Mouse (Mus musculus) frontal cortex, postnatal 10 days (tissue): ENCODE data around the gene Adgrg7.

Experiments
- DNase-seq, 2 experiments: peaks; one replicate each; pipeline ENCODE4 v3.0.0; 2022; ENCODE audit warnings: low spot score in 2 of 2, mixed read lengths in 1 of 2

Adgrg7 gene

DNA sequence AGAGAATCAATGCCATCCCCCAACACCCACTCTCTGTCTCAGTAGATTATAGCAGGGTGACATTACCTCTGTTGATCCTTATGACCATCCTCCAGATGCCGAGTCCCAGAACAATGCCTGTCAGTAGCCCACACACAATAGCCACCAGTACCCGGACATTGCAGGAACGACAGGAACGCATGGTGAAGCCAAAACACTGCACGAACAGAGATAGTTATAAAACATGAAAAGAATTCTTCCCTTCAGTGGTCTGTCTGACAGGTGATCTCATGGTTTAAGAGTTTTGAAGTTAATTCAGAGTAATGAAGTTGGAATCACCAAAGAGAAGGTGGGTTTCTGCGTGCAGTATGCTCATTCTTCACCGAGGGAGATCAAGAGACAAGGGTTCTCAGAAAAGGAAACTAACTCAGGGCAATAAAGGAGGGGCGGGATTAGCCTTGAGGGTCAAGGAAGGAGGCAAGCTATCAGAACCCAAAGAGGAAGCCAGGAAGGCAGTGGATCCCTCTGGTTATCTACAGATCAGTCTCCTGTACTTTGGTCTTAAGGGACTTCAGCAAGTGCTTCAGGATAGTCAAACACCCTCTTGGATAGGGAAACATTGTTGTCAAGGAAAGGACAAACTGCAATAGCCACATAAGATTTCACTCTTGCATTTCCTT lies at the start of gene Adgrg7:
Gene Adgrg7 (minus strand): TSS at position 375 of the 659 bp plus-strand sequence.
- no peak for DNase-seq

DNA sequence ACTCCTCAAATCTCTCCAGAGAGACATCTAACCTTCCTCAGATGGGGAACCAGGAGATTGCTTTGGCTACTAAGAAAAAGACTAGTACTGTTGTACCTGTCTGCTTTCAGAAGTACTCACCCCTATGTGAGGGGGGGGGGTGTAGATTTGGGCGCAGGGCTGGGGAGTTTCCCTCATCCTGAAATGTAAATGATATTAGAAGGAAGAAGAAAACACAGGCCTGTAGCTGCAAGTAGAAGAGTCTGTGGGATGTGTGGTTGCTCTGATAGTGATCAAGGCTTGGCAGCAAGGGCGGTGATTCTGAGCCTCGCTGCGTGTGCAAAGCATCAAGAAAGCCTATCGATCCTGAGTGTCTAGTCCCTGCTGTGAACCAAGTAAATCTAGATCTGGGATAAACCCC lies 47.3 kb upstream of the Adgrg7 start:
- no peak for DNase-seq

DNA sequence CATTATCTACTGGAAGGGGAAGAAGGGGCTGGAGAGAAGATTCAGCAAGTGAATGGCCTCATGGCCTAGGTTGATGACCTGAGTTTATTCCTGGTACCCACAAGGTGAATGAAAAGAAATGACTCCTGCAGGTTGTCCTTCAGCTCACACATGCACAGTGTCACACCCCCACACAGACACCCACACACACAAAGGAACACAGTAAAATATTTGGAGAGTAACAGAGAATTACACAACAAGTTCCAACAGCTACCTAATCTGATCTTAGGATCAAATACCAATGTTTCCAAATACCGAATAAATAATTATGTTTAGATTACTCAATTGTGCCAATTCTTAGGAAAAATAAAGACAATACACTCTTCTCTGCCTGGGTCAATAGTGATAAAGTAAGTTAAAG lies 37.7 kb upstream of the Adgrg7 start:
- no peak for DNase-seq

DNA sequence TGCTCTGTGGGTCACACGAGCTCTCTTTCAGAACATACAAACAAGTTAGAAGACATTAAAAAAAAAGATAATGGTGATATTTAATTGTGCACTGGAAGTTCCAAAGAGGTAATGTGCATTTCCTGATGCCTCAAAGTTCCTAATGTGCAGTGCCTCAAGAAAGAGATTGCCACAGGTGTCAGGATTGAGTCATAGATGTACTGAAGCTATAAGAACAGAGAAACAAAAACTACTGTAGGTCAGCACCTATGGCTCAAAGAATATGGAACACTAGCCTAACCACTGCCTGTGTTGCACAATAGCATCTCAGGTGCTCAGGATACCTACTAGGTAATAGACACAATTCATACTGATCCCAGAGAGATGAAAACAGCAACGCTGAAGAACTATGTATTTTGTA lies 36.3 kb upstream of the Adgrg7 start:
- no peak for DNase-seq

DNA sequence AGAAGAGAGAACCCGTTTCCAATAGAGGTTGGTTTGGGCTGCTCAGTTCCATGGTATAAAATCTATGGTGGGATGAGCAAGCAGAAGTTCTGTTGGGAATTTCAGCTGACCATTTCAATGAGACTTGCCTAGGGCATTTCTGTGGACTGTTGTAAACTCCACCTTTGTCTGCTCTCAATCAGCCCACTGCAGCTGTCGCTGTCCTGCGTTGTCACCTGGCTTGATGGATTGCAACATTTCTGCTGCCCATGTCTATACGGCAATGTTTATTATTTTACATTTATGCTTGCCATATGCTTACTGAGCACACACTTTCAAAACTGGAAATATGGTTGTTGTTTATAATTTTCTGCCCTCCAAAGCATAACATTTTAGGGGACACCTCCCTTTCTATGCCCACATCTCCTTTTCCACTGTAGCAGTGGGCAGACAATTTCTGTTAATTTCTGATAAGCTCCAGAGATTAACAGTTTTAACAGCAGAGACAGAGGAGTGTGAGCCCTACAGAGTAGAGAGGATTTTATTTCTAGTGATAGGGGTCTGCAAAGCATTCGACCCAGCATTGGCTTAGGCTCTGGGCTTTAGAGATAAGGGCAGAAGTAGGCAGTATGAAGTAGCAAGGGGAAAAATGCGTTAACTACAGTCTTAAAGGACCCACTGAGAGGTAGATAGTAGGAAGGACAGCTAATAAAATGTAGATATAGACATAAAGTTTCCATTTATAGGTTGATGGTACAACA lies 5.9 kb upstream of the Adgrg7 start:
- DNase-seq = no peak

DNA sequence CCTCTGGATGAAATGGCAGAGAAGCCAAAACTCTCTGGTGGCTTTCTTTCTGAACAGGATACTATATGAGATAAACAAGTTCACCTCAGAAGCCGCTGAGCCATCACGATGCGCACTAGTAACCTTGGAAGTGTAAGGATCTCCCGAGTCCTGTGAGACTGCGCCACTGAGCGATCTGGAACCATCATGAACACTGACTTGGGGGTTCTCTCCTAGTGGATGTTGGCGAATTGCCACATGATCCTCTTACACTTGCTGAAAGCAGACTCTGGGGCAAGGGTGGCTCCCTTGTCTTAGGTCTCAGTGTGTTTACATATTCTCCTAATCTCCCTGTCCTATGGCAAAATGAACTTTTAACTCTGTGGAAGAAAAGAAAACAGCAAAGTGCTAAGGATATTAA lies 5.3 kb upstream of the Adgrg7 start:
- DNase-seq = no peak

DNA sequence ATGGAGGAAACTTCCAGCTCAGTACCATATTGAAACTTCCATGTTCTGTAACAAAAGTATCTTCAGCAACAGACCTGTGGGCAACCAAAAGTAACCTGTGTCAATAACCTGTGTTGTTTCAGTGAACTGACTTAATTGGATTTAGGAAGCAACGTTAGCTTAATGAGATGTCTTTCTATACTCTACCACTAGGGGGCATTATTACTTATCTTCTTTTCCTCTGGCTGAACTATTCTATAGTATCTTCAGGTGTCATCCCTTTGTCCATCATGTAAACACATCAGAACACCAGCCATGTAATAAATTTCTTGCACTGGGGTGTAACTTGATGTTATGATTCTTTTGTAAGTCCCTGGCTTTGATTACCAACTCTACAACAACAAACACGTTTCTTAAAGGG lies 4.8 kb upstream of the Adgrg7 start:
- DNase-seq = no peak

DNA sequence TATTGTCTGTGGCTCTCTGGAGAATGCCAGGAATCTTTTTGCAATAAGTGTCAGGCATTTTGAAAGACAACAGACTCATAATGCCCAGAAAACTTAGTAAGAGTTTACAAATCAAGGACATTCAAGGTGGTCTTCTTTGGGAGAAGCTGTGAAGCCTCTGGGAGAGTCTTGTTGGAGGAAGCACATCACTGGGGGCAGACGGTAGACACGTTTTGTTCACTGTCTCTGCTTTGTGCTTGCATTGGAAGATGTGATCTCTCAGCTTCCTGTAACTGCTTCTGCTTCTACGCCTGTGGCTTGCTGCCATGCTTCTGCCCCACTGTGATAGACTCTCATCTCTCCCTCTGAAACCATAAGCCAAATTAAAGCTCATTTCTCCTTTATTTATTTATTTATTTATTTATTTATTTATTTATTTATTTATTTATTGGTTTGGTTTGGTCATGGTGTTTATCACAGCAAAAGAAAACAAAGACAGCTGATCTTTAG lies 3.9 kb upstream of the Adgrg7 start:
- no peak for DNase-seq

DNA sequence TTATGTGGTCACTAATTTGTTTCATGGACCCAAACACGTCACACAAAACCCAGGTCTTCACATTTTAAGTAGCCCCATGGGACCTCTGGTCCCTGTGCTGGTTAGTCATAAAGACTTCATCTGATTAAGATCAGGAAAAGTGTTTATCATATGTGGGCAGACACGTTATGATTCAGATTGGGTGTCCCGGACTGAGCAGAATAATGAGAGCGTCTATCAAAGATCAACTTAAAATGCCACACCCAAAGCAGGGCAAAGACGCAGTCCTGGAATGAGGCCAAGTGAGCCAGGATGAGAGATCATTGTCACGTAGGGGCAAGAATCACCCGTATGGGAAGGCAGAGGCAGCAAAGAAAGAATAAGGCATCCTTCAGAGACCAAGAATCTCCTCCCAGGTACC lies 3.2 kb upstream of the Adgrg7 start:
- DNase-seq = no peak

DNA sequence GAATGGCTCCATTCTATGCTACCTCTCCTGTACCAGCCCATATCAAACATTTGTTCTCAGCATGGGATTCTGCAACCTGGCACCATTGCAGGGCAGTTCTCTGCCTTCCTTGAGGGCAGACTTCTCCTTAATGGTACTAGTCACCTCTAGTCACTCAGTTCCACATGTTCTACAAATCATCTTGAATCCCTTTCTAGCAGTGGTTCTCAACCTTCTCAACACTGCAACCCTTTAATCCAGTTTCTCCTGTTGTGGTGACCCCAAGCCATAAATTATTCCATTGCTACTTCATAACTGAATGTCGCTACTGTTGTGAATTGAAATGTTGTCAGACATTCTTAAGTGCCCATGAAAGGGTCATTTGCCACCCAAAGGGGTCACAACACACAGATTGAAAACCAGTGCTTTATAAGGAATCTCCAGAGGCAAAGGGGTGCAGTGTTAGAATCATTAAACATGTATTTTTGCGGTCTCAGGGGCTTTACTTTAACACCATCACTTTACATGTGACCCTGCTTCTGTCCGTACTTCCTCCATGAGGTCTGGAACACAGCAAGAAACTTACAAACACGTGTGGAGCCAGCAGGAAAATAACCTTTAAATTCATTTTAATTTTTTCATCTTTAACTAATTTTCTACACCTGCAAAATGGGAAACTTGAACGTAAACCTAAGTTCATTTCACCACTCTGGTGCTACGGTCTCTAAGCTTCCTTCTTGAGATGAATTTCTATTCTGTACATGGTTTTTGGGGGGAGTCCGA lies 1.1 kb downstream of the Adgrg7 start:
- no peak for DNase-seq

DNA sequence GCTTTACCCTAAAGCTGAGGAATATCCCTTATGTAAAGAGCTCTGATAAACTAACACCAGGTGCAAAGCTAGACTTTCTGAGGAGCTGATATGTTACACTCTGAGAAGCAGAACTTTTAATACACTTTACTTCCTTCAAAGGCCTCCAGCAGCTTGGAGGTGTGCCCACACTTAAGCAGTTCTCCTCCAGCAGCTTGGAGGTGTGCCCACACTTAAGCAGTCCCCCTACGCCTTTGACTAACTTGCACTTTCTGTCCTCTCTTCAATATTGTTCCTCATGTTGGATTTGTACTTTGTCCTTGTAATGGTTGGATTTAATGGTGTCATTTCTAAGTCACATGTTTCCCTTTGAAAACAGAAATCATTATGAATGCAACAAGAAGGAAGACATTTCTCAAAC lies 1.9 kb downstream of the Adgrg7 start:
- DNase-seq = no peak

DNA sequence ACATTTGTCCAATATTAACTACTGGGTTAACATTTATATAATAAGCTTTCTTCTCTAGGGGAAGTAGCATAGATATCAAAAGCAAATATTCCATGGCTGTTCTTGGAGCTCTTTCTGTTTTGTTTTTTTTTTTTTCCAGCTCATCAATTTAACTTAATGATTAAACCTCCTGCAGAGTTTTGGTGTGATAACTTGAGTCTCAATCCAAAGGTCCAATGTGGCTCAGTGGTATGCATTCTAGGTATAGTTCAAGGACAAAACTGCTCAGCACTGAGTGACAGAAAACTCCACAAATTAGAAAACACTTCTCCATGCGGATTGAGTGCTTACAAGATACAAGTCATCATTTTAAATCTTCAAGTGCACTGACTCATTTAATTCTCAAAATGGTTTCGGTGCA lies 9.7 kb downstream of the Adgrg7 start:
- no peak for DNase-seq

DNA sequence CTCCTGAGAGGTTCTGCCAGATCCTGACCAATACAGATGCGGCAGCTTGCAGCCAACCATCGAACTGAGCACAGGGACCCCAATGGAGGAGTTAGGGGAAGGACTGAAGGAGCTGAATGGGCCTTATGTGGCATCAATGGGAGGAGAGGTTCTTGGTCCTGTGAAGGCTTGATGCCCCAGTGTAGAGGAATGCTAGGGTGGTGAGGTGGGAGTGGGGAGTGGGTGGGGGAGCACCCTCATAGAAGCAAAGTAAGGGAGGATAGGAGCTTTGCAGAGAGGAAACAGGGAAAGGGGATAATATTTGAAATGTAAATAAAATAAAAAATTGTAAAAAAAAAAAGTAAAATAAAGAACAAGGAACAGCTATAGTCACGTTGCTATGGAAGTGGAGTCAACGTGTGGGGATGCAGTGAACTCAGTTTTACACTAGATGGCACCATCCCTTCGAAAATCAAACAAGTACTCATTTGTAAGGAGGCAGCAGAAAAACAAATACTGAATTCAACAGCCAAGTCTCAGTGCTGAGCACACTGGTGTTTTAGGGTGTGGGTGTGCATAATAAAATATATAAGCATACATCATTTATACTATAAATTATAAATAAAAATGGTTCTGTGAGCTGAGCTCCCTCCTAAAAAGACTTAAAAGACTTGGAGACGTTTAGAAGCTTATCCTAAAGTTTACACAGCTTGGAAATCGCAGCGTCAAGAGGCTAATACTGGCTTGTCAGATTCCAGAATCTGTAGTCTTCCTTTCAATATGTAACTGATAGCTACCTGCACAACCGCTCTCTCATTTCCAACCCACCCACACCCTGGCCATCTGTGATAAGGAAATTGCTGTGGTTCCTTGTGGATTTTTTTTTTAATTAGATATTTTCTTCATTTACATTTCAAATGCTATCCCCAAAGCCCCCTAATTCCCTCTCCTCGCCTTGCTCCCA lies 24.2 kb downstream of the Adgrg7 start:
- peak; percentile 18 to 37 for DNase-seq

DNA sequence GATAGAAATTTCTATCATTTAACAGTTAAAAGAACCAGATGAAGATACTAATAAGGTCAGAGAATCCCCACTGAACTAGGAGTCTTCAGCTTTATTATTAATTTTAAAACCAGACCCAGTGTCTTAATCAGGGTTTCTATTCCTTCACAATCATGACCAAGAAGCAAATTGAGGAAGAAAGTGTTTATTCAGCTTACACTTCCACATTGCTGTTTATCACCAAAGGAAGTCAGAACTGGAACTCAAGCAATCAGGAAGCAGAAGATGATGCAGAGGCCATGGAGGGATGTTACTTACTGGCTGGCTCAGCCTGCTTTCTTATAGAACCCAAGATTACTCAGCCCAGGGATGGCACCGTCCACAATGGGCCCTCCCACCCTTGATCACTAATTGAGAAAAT lies 66.6 kb downstream of the Adgrg7 start:
- no peak for DNase-seq

DNA sequence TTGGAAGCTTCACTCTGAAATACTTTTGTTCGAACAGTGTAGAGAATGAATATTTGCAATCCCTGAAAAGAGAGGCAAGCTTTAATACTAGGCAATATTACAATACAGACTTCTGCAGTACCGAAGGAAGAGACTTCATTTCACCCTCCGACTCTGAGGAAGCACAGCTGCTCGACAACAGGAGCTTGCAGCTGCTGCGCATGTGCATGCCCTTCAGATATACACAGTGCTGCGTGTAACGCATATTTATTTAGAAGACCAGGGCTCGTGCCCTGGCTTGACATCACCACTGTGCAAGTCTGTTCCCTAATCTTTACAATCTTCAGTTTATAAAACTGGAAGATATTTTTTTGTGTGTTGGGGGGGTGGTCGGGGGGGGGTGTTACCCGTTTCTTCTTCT lies 70.7 kb downstream of the Adgrg7 start:
- no peak for DNase-seq

DNA sequence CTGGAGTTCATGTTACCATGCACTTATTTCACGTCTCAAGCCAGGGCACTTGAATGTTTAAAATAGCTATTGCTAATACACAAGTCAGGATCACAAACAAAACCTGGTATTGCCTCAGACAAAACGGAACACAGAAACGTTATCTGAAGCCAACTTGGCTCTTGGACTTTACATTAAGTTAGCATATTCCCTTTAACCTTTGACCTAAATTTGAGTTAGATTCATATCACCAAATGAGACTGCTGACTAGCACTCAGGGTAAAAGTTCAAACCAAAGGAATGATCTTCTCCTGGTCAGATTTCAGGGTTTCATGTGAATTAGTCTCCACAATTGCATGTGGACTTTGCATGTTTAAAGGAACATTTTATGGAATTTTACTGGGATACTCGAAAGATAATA lies 73.3 kb downstream of the Adgrg7 start:
- DNase-seq = no peak

DNA sequence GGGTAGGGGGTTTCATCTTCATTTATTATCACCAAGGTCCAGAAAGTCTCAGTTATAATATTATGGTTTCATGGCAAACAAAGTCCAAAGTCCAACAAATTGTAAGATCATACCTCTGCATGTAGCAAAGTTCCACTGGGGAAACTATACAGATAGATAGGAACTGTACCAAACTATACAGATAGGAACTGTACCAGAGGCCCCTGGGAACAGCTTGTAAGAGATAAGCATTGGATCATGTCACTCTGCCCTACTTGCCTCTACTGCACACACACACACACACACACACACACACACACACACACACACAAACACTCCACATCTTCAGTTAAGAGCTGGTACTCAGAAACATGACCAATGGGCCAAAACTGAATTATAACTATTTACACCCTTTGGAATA lies 76.6 kb downstream of the Adgrg7 start:
- DNase-seq = no peak

DNA sequence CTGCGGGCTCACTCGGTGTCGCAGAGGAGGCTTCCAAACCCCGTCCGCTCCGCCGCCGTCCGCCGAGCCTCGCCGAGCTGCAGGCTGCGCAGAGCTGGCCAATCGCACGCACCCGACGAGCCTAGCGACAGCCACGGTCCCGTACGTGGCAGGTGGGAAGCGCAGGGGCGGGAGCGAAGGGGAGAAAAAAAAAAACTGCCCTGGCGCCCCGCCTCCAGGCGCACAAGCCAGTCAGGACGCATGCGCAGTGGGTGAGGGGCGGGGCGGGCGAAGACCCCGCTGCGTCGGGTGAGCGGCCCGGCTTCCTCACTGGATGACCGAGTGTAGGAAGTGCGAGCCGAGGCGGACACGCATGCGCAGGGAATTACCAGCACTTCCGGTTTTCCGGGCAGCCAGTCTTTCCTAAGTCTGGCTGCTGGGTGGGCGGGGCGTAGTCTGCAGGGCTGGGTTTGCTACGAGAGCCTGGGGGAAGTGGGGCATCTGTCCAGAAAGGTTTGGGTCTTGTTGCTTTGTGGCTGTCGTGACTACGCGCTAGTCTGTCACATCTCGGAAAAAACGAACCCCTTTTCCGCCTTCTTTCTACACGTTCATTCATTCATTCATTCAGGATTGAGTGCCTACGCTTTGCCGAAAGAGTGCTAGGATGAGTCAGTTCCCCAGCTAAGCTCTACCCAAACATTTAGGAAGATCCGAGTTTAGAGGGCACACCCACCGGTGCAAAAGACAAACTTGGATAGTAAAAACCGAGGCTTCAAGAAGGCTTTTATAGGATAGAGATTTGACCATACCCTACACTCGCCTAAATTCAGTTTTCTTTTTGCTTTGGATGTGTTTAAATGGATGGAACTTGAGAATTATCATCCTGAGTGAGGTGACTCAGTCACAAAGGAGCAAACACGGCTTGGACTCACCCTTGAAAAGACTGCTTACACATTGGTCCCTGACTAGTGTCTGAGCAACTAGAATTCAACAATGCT lies 78.1 kb downstream of the Adgrg7 start, which contains the start of gene Tfg:
Gene Tfg (minus strand): TSS at position 227 of the 977 bp plus-strand sequence.
- DNase-seq = peak; percentile 99

DNA sequence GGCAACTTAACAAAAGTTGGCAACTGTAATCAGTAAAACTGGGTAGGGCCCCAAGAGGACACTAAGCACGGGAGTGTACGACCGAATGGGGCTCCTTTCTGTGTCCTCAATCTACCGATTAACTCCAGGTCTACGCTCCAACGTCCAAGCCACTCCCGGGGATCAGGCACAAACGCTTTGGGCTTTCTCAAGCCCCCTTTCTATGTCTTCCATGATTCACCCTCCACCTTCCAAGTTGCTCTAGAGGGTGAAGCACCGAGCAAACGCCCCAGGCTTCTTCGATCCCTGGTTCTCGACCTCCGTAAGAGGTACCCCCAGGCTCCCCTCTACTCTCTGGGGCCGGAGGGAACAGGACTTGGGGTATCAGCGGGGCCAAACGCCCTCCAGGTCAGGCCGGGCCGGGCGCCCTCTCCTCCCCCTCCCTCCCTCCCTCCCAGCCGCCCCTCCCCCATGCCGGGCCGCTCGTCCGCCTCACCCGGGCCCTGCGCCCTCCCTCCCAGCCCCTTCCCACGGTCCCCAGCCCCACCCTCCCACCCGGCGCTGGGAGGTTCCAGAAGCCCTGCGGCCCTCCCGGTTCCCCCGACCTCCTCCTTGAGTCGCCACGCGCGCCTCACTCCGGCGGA lies 79.0 kb downstream of the Adgrg7 start:
- DNase-seq = no peak

DNA sequence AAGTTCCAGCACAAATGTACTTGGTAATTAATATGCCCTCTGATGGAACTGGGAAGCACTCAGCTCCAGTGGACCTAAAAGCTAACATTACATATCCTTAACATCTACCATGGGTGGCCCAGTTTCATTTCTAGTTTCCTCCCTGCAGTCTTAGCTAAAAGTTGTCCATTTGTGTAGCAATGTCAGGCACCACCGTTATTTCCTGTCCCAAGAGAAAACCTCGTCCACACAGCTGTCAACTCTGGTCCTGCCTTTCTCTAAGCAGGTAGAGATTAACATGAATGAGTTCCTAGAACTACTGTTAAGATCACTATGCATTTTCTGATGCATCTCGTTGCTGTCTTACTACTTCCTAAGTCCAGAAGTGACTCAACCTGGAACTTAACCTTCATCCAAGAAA lies 80.0 kb downstream of the Adgrg7 start:
- no peak for DNase-seq
